Mouse (Mus musculus) cerebellum, adult 11 months (tissue): ENCODE results near the gene Gm8279.
"Not testable (repeated sequence)": the region's sequence is repeated elsewhere in the genome, so short reads cannot be mapped to it uniquely, and the experiment has no call there.

Source experiments
- DNase-seq: peaks from one replicate; pipeline ENCODE4 v3.0.0; 2022

Gm8279 gene

GRCm38 (mm10) chr14:5131219-5131618 is at the start of gene Gm8279:
Gene Gm8279, plus strand, starts transcription at chr14:5131519.
- not testable (repeated sequence) for DNase-seq

- DNase-seq, result not testable (repeated sequence)
Measured at GRCm38 (mm10) chr14:5164235-5164634, 32.9 kb downstream of the Gm8279 start, which contains the start of gene Gm3317. Gene Gm3317, plus strand, starts transcription at chr14:5164535.

GRCm38 (mm10) chr14:5185493-5185892 is 54.2 kb downstream of the Gm8279 start, which contains the start of gene Gm8271:
Gene Gm8271, plus strand, starts transcription at chr14:5185793.
- DNase-seq, result not testable (repeated sequence)
